Mouse (Mus musculus) spleen, adult 12 weeks (tissue): ENCODE measurements around the gene Il17c.

ENCODE experiments used
- DNase-seq: peaks from one replicate; pipeline ENCODE4 v3.0.0; 2022; ENCODE audit warnings: low spot score

Gene Il17c

GRCm38 (mm10) chr8:122459218-122459900, 37.5 kb downstream of the Il17c start:
- DNase-seq = no peak

DNA sequence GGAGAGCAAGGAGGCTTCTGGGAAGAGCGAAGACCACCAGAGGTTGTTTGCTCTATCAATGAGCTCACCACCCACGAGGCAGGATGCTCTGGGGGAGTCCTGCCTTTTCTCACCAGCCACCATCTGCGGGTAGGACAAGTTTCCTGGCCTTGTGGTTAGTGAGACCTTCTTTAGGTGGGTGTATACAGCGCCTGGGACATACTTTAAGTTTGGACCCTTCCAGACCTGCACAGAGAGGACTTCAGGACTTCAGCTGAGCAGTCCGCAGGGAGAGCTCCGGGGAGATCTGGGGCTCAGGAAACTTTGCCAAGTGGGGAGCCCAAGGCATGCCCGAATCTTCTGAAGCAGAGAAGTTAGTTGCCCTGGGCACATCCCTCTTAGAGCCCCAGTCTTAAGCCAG, 38.2 kb downstream of the Il17c start:
- no peak for DNase-seq

- peak; percentile 48 for DNase-seq
Measured at GRCm38 (mm10) chr8:122460524-122461472, 39.0 kb downstream of the Il17c start, which contains the start of gene Snai3. Snai3 (minus strand) TSS chr8:122460733.

- DNase-seq = no peak
Measured at GRCm38 (mm10) chr8:122461473-122462148, 39.8 kb downstream of the Il17c start.

- DNase-seq = no peak
Measured at GRCm38 (mm10) chr8:122462510-122462909, 40.7 kb downstream of the Il17c start.

GRCm38 (mm10) chr8:122463651-122464640, 42.1 kb downstream of the Il17c start:
- DNase-seq = no peak

GRCm38 (mm10) chr8:122464985-122465384, 43.2 kb downstream of the Il17c start:
- no peak for DNase-seq

GRCm38 (mm10) chr8:122467816-122468215, 46.0 kb downstream of the Il17c start:
- DNase-seq = no peak

GRCm38 (mm10) chr8:122469407-122469806, 47.6 kb downstream of the Il17c start:
- DNase-seq = no peak

DNA sequence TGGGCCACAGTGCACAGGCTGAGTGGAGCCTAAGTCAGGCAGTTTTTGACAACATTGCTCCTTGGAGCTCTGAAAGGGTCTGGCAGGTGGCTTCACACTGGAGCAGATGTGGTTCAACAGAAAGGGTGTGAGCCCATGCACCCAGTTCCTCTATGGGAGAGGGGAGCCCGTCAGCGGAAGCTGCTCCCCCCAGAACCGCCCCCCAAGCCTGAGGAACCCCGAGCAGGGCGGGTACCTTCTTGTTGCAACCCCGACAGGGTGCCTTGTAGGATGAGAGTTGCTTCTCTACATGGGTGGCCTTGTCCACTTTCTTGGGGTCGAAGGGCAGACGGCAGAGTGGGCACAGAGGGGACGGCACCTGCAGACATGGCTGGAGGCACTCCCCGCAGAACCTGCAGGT, 48.1 kb downstream of the Il17c start:
- no peak for DNase-seq

DNA sequence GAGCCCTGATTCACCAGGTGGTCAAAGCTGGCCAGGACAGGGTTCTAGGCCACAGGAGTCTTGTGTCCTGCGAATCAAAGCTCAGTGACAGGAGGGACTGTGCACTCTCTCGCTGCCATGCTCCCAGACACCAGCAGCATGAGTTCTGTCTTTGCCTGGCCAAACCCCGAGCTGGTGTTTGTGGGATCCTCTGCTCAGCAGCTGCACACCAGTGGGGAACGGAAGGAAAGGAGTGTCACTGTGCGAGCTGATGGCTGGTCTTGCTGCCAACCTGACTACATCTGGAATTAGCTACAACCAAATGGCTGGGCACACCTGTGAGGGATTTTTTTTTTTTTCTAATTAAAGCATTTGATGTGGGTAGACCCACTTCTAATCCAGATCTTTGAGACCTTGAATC, 48.9 kb downstream of the Il17c start:
- no peak for DNase-seq
